Mouse (Mus musculus) forebrain, embryonic 11.5 days (tissue): ENCODE results near the gene Lingo1. TPM values are rescaled to one million over a fixed set of nuclear protein-coding genes. Genes with fewer than 3 reads are reported as not detected.

ENCODE experiments used
- ATAC-seq: fragments of 200-750 bp; cut with Nextera tagmentation; replicated peaks from 2 replicates; pipeline ENCODE4 v1.8.0; 2017; ENCODE audit warnings: moderate TSS enrichment; ENCODE audit not compliant: low FRiP score
- DNase-seq: peaks from one replicate; pipeline ENCODE4 v3.0.0-alpha.2; 2017; ENCODE audit warnings: low spot score
- H3K27ac ChIP-seq: fragments of 300-500 bp; sonication (generic); 2 replicates; pipeline ENCODE4 v1.5.1; 2014; ENCODE audit warnings: low read depth, low read length
- H3K27me3 ChIP-seq: fragments of 300-500 bp; sonication (generic); 2 replicates; pipeline ENCODE4 v1.6.1; 2014; ENCODE audit warnings: mild to moderate bottlenecking, low read length, mixed read lengths; ENCODE audit not compliant: control insufficient read depth, insufficient read depth
- H3K36me3 ChIP-seq: fragments of 300-500 bp; sonication (generic); 2 replicates; pipeline ENCODE4 v1.6.1; 2014; ENCODE audit warnings: mild to moderate bottlenecking, low read length, moderate library complexity, mixed read lengths; ENCODE audit not compliant: control insufficient read depth, insufficient read depth
- H3K4me1 ChIP-seq: fragments of 300-500 bp; sonication (generic); replicated peaks from 2 replicates; pipeline ENCODE4 v1.6.1; 2014; ENCODE audit warnings: low read length, mixed read lengths; ENCODE audit not compliant: control insufficient read depth, insufficient read depth
- H3K4me2 ChIP-seq: fragments of 300-500 bp; sonication (generic); 2 replicates; pipeline ENCODE4 v1.6.1; 2014; ENCODE audit warnings: low read depth, mild to moderate bottlenecking, low read length, moderate library complexity, mixed read lengths; ENCODE audit not compliant: severe bottlenecking
- H3K4me3 ChIP-seq: fragments of 300-500 bp; sonication (generic); 2 replicates; pipeline ENCODE4 v1.5.1; 2014; ENCODE audit warnings: low read depth, low read length
- H3K9ac ChIP-seq: fragments of 300-500 bp; sonication (generic); 2 replicates; pipeline ENCODE4 v1.6.1; 2014; ENCODE audit warnings: low read length
- H3K9me3 ChIP-seq: fragments of 300-500 bp; sonication (generic); 2 replicates; pipeline ENCODE4 v1.6.1; 2016; ENCODE audit warnings: low read length, mixed read lengths; ENCODE audit not compliant: control insufficient read depth
- WGBS: fragments of 180-500 bp; shearing (Covaris S2); extraction: QIAGEN DNeasy Blood & Tissue Kit; methylation state at CpG from one replicate; pipeline ENCODE4 v1.1.7; 2014; 5-methylcytosine and 5-hydroxymethylcytosine counted together
- polyA plus RNA-seq: library from polyadenylated mRNA; unstranded; fragments of >200 nt; fragmentation: Nextera tagmentation; extraction: Ambion mirVana; gene quantifications from 2 replicates; pipeline ENCODE4 v1.2.1, GENCODE M21; 2014

The Lingo1 gene
- polyA plus RNA-seq, 1 experiment from 2014 or later: 2.5 TPM

DNA sequence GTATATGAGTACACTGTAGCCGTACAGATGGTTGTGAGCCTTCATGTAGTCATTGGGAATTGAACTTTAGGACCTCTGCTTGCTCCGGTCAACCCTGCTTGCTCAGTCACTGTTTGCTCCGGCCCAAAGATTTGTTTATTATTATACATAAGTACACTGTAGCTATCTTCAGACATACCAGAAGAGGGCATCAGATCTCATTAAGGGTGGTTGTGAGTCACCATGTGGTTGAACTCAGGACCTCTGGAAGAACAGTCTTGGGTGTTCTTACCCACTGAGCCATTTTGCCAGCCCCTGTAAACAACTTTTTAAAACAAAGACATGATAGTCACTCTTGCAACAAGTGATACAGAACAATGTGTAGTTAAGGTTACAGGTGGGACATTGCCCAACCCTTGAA lies 35.6 kb upstream of the Lingo1 start:
- WGBS: 90% methylated on average over 3 of the region's 3 CpGs
- DNase-seq: no peak
- H3K27me3 ChIP-seq: no peaks in the 10 kb centered on the region; the same call in 1 of the 2 replicates

DNA sequence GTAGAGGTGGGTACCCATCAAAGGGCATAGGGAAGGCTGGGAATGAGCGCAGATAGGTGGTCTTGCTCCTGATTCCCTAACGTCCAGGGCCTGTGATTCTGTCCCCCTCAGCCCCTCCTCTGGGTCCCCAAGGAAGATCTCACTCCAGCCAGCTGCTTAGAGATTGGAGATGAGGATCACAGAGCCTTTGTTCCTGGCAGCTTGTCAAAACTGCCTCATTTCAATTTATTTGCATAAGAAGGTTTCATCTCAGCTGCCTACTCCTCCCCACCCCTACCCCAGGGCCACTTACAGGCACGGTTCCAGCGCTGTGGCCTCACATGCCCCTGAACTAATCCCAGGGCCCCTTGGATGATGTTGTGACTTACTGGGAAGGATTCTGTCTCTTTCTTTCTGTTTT lies 33.9 kb upstream of the Lingo1 start:
- WGBS: 17% methylated on average over 4 of the region's 4 CpGs
- no peak for DNase-seq
- no peak overlapping the region for H3K9ac ChIP-seq

More for the DNA sequence above, 35.6 kb upstream of the Lingo1 start:
- no peak overlapping the region for H3K4me2 ChIP-seq
- ATAC-seq: no peak
- no peak overlapping the region for H3K4me3 ChIP-seq
- no peak overlapping the region for H3K27ac ChIP-seq
- no peaks in the 10 kb centered on the region for H3K4me1 ChIP-seq
- no peaks in the 10 kb centered on the region for H3K36me3 ChIP-seq
- no peaks in the 10 kb centered on the region for H3K9me3 ChIP-seq
- no peak overlapping the region for H3K9ac ChIP-seq

GRCm38 (mm10) chr9:56828841-56829240 lies 32.6 kb upstream of the Lingo1 start:
- ATAC-seq (no peak), DNase-seq (no peak)
- WGBS: 82% methylated on average over 6 of the region's 6 CpGs
- Histone ChIP-seq H3K9ac (no peak overlapping the region), H3K36me3 (no peaks in the 10 kb centered on the region), H3K9me3 (no peaks in the 10 kb centered on the region), H3K4me1 (peaks cover 5% of the 10 kb centered on the region; the same call in 1 of the 2 replicates), H3K4me3 (no peak overlapping the region), H3K27ac (no peak overlapping the region), H3K27me3 (peaks cover 5% of the 10 kb centered on the region), H3K4me2 (no peak overlapping the region)

More for the DNA sequence above, 33.9 kb upstream of the Lingo1 start:
- H3K4me2 ChIP-seq: no peak overlapping the region
- no peaks in the 10 kb centered on the region for H3K36me3 ChIP-seq
- H3K9me3 ChIP-seq: no peaks in the 10 kb centered on the region
- no peak overlapping the region for H3K27ac ChIP-seq
- peaks cover 2% of the 10 kb centered on the region for H3K27me3 ChIP-seq
- peaks cover 5% of the 10 kb centered on the region; the same call in 1 of the 2 replicates for H3K4me1 ChIP-seq
- no peak for ATAC-seq
- H3K4me3 ChIP-seq: no peak overlapping the region

GRCm38 (mm10) chr9:56828146-56828545 lies 31.9 kb upstream of the Lingo1 start:
- H3K36me3 ChIP-seq: no peaks in the 10 kb centered on the region
- H3K9ac ChIP-seq: no peak overlapping the region
- peaks cover 5% of the 10 kb centered on the region for H3K27me3 ChIP-seq
- H3K9me3 ChIP-seq: no peaks in the 10 kb centered on the region
- 41% methylated on average over 9 of the region's 9 CpGs for WGBS
- H3K4me3 ChIP-seq: no peak overlapping the region
- H3K27ac ChIP-seq: no peak overlapping the region
- DNase-seq: no peak
- ATAC-seq: no peak
- H3K4me1 ChIP-seq: peaks cover 5% of the 10 kb centered on the region; the same call in 1 of the 2 replicates
- no peak overlapping the region for H3K4me2 ChIP-seq

- Histone ChIP-seq H3K9ac (peak overlapping the region; percentile 1; the same call in 1 of the 2 replicates), H3K4me3 (peak overlapping the region; percentile 1), H3K27me3 (peaks cover 5% of the 10 kb centered on the region), H3K4me2 (peak overlapping the region; percentile 41), H3K4me1 (peaks cover 5% of the 10 kb centered on the region; the same call in 1 of the 2 replicates), H3K9me3 (no peaks in the 10 kb centered on the region), H3K27ac (no peak overlapping the region), H3K36me3 (no peaks in the 10 kb centered on the region)
- DNase-seq (no peak), ATAC-seq (0 out of 2 replicates have a peak, but pooled peaks have one; percentile 15)
- WGBS: 13% methylated on average over 21 of the region's 21 CpGs
These were observed 29.4 kb upstream of the Lingo1 start for GRCm38 (mm10) chr9:56825476-56826213.

DNA sequence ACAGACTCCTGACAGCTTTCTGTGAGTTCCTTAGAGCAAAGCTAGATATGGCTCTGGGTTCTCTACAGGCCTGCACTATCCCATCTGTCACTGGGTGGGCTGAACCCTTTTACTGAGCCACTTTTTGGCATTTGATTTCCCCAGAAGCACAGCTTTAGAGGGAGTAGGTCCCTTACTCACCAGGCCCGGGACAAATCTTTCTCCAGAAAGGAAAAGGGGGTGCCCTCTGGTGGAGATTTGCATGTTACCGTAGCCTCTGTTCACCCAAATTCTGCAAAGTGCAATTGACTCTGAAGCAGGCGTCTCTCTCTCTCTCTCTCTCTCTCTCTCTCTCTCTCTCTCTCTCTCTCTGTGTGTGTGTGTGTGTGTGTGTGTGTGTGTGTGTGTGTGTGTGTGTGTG lies 28.6 kb upstream of the Lingo1 start:
- Histone ChIP-seq H3K9me3 (no peaks in the 10 kb centered on the region), H3K27ac (no peak overlapping the region), H3K9ac (no peak overlapping the region), H3K27me3 (peaks cover 5% of the 10 kb centered on the region), H3K4me2 (no peak overlapping the region; the same call in 1 of the 2 replicates), H3K4me1 (peaks cover 5% of the 10 kb centered on the region; the same call in 1 of the 2 replicates), H3K4me3 (no peak overlapping the region), H3K36me3 (no peaks in the 10 kb centered on the region)
- DNase-seq (peak; percentile 63), ATAC-seq (no peak)
- WGBS: 5% methylated on average over 3 of the region's 3 CpGs

GRCm38 (mm10) chr9:56810916-56811315 lies 14.6 kb upstream of the Lingo1 start:
- H3K36me3 ChIP-seq: no peaks in the 10 kb centered on the region
- no peak overlapping the region for H3K4me3 ChIP-seq
- no peak overlapping the region for H3K27ac ChIP-seq
- no peak overlapping the region for H3K9ac ChIP-seq
- no peak overlapping the region for H3K4me2 ChIP-seq
- DNase-seq (no peak), ATAC-seq (no peak)
- H3K27me3 ChIP-seq: no peaks in the 10 kb centered on the region
- peaks cover 3% of the 10 kb centered on the region; the same call in 1 of the 2 replicates for H3K9me3 ChIP-seq
- H3K4me1 ChIP-seq: no peaks in the 10 kb centered on the region
- WGBS: 90% methylated on average over 1 of the region's 1 CpGs

GRCm38 (mm10) chr9:56807990-56808389 lies 11.7 kb upstream of the Lingo1 start:
- 85% methylated on average over 6 of the region's 6 CpGs for WGBS
- Histone ChIP-seq H3K4me3 (no peak overlapping the region), H3K4me1 (no peaks in the 10 kb centered on the region), H3K27ac (no peak overlapping the region), H3K9me3 (peaks cover 3% of the 10 kb centered on the region; the same call in 1 of the 2 replicates), H3K27me3 (no peaks in the 10 kb centered on the region), H3K4me2 (no peak overlapping the region), H3K9ac (no peak overlapping the region), H3K36me3 (no peaks in the 10 kb centered on the region)
- no peak for DNase-seq
- ATAC-seq: no peak

DNA sequence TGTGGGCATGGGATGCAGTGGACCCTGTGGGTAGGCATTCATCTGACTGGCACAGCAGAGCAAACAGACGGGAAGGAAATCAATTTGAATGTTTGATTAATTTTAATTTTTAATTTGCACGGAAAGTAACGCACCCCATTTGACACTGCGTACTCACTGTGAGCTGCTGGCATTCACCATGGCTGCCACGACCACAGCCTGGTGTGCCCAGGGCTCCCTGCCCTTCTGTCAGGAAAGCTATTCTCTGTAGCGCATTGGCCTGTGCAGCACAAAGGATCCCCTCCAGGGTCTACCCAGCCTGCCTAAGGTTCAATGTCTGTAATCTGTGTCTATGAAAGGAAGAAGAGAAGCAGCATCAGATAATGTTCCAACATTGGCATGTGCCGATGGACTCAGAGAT lies 6.9 kb upstream of the Lingo1 start:
- no peak for ATAC-seq
- no peaks in the 10 kb centered on the region for H3K36me3 ChIP-seq
- H3K4me2 ChIP-seq: no peak overlapping the region
- DNase-seq: no peak
- peaks cover 11% of the 10 kb centered on the region; the same call in 1 of the 2 replicates for H3K27me3 ChIP-seq
- no peaks in the 10 kb centered on the region for H3K9me3 ChIP-seq
- 90% methylated on average over 7 of the region's 7 CpGs for WGBS
- no peak overlapping the region for H3K4me3 ChIP-seq
- no peak overlapping the region for H3K9ac ChIP-seq
- no peak overlapping the region for H3K27ac ChIP-seq
- no peaks in the 10 kb centered on the region for H3K4me1 ChIP-seq
